Mouse (Mus musculus): ENCODE measurements around the gene Pex5l.

Gene Pex5l

DNA sequence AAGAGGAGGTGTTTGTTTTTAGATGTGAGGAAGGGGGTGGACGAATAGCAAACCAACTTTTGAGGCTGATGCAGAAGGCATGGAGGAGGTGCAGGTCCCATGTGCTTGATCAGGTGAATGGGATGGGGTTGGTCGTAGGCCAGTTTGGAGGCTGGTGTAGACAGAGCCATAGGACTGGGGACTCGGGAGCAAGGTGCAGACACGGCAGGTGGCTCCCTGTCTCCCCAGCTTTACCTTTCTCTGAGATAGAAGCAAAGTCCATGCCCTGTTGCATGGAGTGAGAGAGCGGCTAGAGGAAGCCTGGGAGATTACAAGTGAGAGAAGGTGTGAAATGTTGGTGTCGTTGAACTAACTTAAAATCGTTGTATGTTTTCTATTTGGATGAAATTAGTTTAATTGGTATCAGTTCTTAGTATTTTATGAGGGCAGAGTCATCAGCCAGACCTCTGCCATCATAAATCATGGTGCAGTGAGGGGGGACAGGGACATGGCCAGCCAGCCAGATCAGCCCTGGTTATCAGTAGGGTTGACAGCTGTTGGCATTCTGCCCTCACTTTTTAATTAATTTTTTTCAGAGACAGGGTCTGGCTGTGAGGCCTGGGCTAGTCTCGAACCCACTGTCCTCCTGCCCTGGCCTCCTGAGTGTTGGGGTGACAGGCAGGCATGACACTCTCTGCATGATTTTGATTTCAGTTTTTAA is 203.1 kb downstream of the Pex5l start:
- no peak for DNase-seq (ENCODE audit: low read depth)

- DNase-seq (ENCODE audit: low read depth) = no peak
Observed at GRCm38 (mm10) chr3:32924168-32924567, 218.9 kb downstream of the Pex5l start.

- DNase-seq (ENCODE audit: low read depth) = no peak
Observed at GRCm38 (mm10) chr3:32910071-32910551, 232.9 kb downstream of the Pex5l start.

DNA sequence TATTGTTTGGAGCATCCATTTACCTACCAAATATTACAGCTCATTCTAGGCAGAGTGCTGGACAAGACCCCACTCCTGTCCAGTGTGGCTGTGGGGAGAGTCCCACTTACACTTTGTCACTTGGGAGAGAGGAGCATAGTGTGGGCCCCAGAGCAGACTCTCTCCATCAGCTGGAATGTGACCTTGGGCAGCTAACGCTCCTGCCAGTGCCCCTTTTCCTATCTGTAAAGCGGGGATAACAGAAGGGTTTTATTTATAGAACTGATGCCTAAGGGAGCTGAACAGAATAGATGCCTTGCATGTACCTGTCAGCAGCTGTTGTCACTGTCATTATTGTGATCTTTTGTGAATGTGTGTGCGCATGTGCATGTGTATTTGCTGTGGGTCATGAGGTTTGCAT is 234.6 kb downstream of the Pex5l start:
- DNase-seq (ENCODE audit: low read depth) = no peak

- no peak for DNase-seq (ENCODE audit: low read depth)
Observed at GRCm38 (mm10) chr3:32905850-32906779, 236.9 kb downstream of the Pex5l start.

GRCm38 (mm10) chr3:32904599-32904998 is 238.4 kb downstream of the Pex5l start:
- DNase-seq (ENCODE audit: low read depth) = no peak

GRCm38 (mm10) chr3:32903462-32903861 is 239.6 kb downstream of the Pex5l start:
- no peak for DNase-seq (ENCODE audit: low read depth)

All from c-Kit-positive CD71-negative TER-119-negative erythroid progenitor cells, embryonic 14.5 days (primary cell).